Mouse (Mus musculus): ENCODE measurements around the gene Gtpbp2. TPM values are rescaled to one million over a fixed set of nuclear protein-coding genes. Genes with fewer than 3 reads are reported as not detected.

The Gtpbp2 gene
- polyA plus RNA-seq (2015; fragmentation: Nextera tagmentation; extraction: Ambion mirVana), result 38.8 and 39.5 TPM in 2 replicates

GRCm38 (mm10) chr17:46160686-46161085, at the start of gene Gtpbp2:
Gene Gtpbp2, plus strand, starts transcription at chr17:46161032.
- H3K27ac ChIP-seq (ENCODE audit: low read length), result peak within 1 kb of the TSS; percentile 90
- WGBS, result 0% methylated on average over 21 of the region's 23 CpGs
- no peak for TF ChIP-seq CTCF (IDR thresholded peaks at IDR 0.05)
- no peak; the same call in 1 of the 2 replicates for TF ChIP-seq EP300 (IDR thresholded peaks at IDR 0.05)

GRCm38 (mm10) chr17:46115489-46115888, 45.3 kb upstream of the Gtpbp2 start:
- 4% methylated on average over 2 of the region's 2 CpGs for WGBS
- peak; percentile 70 for ATAC-seq
- H3K27ac ChIP-seq (ENCODE audit: low read length), result peak overlapping the region; percentile 70
- DNase-seq (ENCODE audit: low spot score), result peak; percentile 59
- peaks cover 15% of the 10 kb centered on the region; the same call in 1 of the 2 replicates for H3K4me1 ChIP-seq (ENCODE audit: insufficient read depth, low read depth, low read length)
- H3K27me3 ChIP-seq (replicated peaks; ENCODE audit: insufficient read depth, low read length), result no peaks in the 10 kb centered on the region
- no peak overlapping the region for H3K9ac ChIP-seq (replicated peaks; ENCODE audit: low read depth)
- no peak overlapping the region for H3K4me2 ChIP-seq (replicated peaks; ENCODE audit: low read depth, low read length)
- TF ChIP-seq EP300 (IDR thresholded peaks at IDR 0.05) (peak; percentile 70; the same call in 1 of the 2 replicates), CTCF (IDR thresholded peaks at IDR 0.05) (no peak)
- no peak overlapping the region for H3K4me3 ChIP-seq (ENCODE audit: low read depth, low read length)
- no peaks in the 10 kb centered on the region for H3K9me3 ChIP-seq (ENCODE audit: low read length)
- no peaks in the 10 kb centered on the region for H3K36me3 ChIP-seq (ENCODE audit: insufficient read depth, low read length)

More at GRCm38 (mm10) chr17:46160686-46161085, at the start of gene Gtpbp2:
- Histone ChIP-seq H3K9me3 (ENCODE audit: low read length) (no peaks in the 10 kb centered on the region), H3K4me1 (ENCODE audit: insufficient read depth, low read depth, low read length) (peaks cover 3% of the 10 kb centered on the region; the same call in 1 of the 2 replicates), H3K9ac (replicated peaks; ENCODE audit: low read depth) (peak within 1 kb of the TSS; percentile 58), H3K27me3 (replicated peaks; ENCODE audit: insufficient read depth, low read length) (no peaks in the 10 kb centered on the region), H3K4me2 (replicated peaks; ENCODE audit: low read depth, low read length) (peak within 1 kb of the TSS; percentile 69), H3K36me3 (ENCODE audit: insufficient read depth, low read length) (peaks cover 11% of the 10 kb centered on the region), H3K4me3 (ENCODE audit: low read depth, low read length) (peak within 1 kb of the TSS; percentile 72)
- ATAC-seq, result peak; percentile 93
- DNase-seq (ENCODE audit: low spot score), result peak; percentile 100

GRCm38 (mm10) chr17:46116138-46116537, 44.7 kb upstream of the Gtpbp2 start:
- Histone ChIP-seq H3K36me3 (ENCODE audit: insufficient read depth, low read length) (no peaks in the 10 kb centered on the region), H3K9me3 (ENCODE audit: low read length) (no peaks in the 10 kb centered on the region), H3K4me3 (ENCODE audit: low read depth, low read length) (no peak overlapping the region), H3K27ac (ENCODE audit: low read length) (peak overlapping the region; percentile 70), H3K4me2 (replicated peaks; ENCODE audit: low read depth, low read length) (no peak overlapping the region), H3K27me3 (replicated peaks; ENCODE audit: insufficient read depth, low read length) (no peaks in the 10 kb centered on the region), H3K4me1 (ENCODE audit: insufficient read depth, low read depth, low read length) (peaks cover 14% of the 10 kb centered on the region; the same call in 1 of the 2 replicates), H3K9ac (replicated peaks; ENCODE audit: low read depth) (no peak overlapping the region)
- WGBS, result 44% methylated on average over 11 of the region's 11 CpGs
- ATAC-seq (no peak), DNase-seq (ENCODE audit: low spot score) (no peak)
- TF ChIP-seq EP300 (IDR thresholded peaks at IDR 0.05), result no peak
- no peak for TF ChIP-seq CTCF (IDR thresholded peaks at IDR 0.05)

- peaks cover 8% of the 10 kb centered on the region; the same call in 1 of the 2 replicates for H3K4me1 ChIP-seq (ENCODE audit: insufficient read depth, low read depth, low read length)
- ATAC-seq (peak; percentile 34; the same call in 1 of the 2 replicates), DNase-seq (ENCODE audit: low spot score) (no peak)
- H3K4me2 ChIP-seq (replicated peaks; ENCODE audit: low read depth, low read length), result no peak overlapping the region
- H3K36me3 ChIP-seq (ENCODE audit: insufficient read depth, low read length), result no peaks in the 10 kb centered on the region
- 54% methylated on average over 3 of the region's 3 CpGs for WGBS
- no peaks in the 10 kb centered on the region for H3K27me3 ChIP-seq (replicated peaks; ENCODE audit: insufficient read depth, low read length)
- no peak overlapping the region for H3K4me3 ChIP-seq (ENCODE audit: low read depth, low read length)
- no peak overlapping the region for H3K27ac ChIP-seq (ENCODE audit: low read length)
- H3K9ac ChIP-seq (replicated peaks; ENCODE audit: low read depth), result no peak overlapping the region
- H3K9me3 ChIP-seq (ENCODE audit: low read length), result no peaks in the 10 kb centered on the region
- TF ChIP-seq CTCF (IDR thresholded peaks at IDR 0.05) (no peak), EP300 (IDR thresholded peaks at IDR 0.05) (no peak)
These were observed 44.0 kb upstream of the Gtpbp2 start for GRCm38 (mm10) chr17:46116881-46117280.

- no peak for DNase-seq (ENCODE audit: low spot score)
- Histone ChIP-seq H3K9me3 (ENCODE audit: low read length) (no peaks in the 10 kb centered on the region), H3K4me2 (replicated peaks; ENCODE audit: low read depth, low read length) (no peak overlapping the region), H3K27me3 (replicated peaks; ENCODE audit: insufficient read depth, low read length) (no peaks in the 10 kb centered on the region), H3K9ac (replicated peaks; ENCODE audit: low read depth) (no peak overlapping the region), H3K36me3 (ENCODE audit: insufficient read depth, low read length) (peaks cover 7% of the 10 kb centered on the region), H3K4me3 (ENCODE audit: low read depth, low read length) (no peak overlapping the region), H3K4me1 (ENCODE audit: insufficient read depth, low read depth, low read length) (peaks cover 8% of the 10 kb centered on the region; the same call in 1 of the 2 replicates), H3K27ac (ENCODE audit: low read length) (no peak overlapping the region)
- TF ChIP-seq CTCF (IDR thresholded peaks at IDR 0.05), result no peak
- TF ChIP-seq EP300 (IDR thresholded peaks at IDR 0.05), result no peak
- ATAC-seq, result no peak
- WGBS, result 55% methylated on average over 13 of the region's 13 CpGs
These were observed 43.0 kb upstream of the Gtpbp2 start for GRCm38 (mm10) chr17:46117623-46118422.

- no peak overlapping the region for H3K9ac ChIP-seq (replicated peaks; ENCODE audit: low read depth)
- 54% methylated on average over 4 of the region's 4 CpGs for WGBS
- ATAC-seq, result no peak
- H3K27ac ChIP-seq (ENCODE audit: low read length), result no peak overlapping the region
- H3K4me2 ChIP-seq (replicated peaks; ENCODE audit: low read depth, low read length), result no peak overlapping the region
- H3K4me3 ChIP-seq (ENCODE audit: low read depth, low read length), result no peak overlapping the region
- peaks cover 9% of the 10 kb centered on the region for H3K36me3 ChIP-seq (ENCODE audit: insufficient read depth, low read length)
- no peak for DNase-seq (ENCODE audit: low spot score)
- TF ChIP-seq CTCF (IDR thresholded peaks at IDR 0.05), result no peak
- no peaks in the 10 kb centered on the region for H3K27me3 ChIP-seq (replicated peaks; ENCODE audit: insufficient read depth, low read length)
- H3K4me1 ChIP-seq (ENCODE audit: insufficient read depth, low read depth, low read length), result peaks cover 8% of the 10 kb centered on the region; the same call in 1 of the 2 replicates
- H3K9me3 ChIP-seq (ENCODE audit: low read length), result no peaks in the 10 kb centered on the region
These were observed 42.4 kb upstream of the Gtpbp2 start for GRCm38 (mm10) chr17:46118423-46118850.
